Mouse (Mus musculus): ENCODE measurements around the gene Mettl8.

DNA sequence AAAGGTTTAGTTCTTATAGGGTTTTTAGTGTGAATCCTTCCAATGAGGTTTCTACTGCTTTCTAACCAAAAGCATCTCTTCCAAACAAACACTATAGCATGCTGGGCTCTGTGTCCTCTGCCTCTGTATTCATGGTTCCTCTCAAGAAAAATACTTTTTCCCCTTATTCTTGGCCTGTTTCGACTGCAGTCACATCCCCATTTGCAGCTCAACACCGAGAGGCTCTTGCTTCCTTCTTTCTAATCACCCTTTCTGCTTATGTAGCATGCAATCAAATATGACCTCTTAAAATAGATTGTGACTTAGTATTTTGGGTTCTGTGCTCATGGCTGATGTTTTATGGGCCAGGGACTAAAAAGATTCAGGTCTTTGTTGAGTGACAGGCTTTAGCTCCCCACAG lies 87.1 kb downstream of the Mettl8 start:
- TF ChIP-seq CEBPB (IDR thresholded peaks at IDR 0.05; ENCODE audit: insufficient read depth, poor library complexity, severe bottlenecking) (no peak), POLR2A (IDR thresholded peaks at IDR 0.05; ENCODE audit: insufficient read length, low read depth) (no peak)

Data from myocyte (in vitro differentiated cells).